Mouse (Mus musculus): ENCODE data around the gene Tirap. TPM values are rescaled to one million over a fixed set of nuclear protein-coding genes. Genes with fewer than 3 reads are reported as not detected.

Tirap gene
- total RNA-seq (2017): 3.2 and 29.8 TPM in 2 replicates

DNA sequence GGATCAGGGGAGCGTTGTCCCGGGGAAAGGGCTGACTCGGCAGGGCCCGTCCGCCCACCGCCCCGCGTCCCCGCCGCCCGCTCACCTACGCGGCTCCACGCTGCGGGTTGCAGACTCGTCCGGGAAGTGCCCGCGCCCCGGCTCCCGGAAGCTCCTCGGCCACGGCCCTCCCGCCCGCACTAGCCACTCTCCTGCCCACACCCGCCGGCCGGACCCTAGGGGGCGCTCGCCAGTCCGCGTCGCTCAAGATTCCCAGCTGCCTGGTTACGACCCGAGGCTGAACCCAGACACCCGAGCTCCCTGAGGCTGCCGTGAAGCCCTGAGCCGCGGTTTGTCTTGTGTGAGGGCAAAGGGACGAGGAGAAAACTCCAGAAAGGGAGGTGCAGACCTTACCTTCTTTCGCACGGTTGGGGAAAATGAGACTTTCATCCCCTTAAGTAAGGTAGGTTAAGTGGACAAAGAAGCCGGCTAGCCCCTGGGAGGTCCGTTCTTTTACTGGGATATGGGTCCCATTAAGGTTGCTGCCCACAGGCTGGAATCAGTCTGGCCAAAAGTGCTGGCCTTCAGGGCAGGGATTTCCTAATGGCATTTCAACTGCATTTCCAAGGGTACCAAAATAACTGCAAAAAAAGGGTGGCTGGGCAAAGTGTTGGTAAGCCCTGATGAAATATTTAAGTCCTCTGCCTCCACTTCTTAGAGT is at the start of gene Tirap, which contains the start of gene Srpr:
TSS of gene Tirap (minus strand) at position 520 of the 700 bp plus-strand sequence.
TSS of gene Srpr (plus strand) at position 404 of the 700 bp plus-strand sequence.
- peak; percentile 97 for ATAC-seq (replicated peaks; ENCODE audit: low read depth, poor library complexity, severe bottlenecking)

DNA sequence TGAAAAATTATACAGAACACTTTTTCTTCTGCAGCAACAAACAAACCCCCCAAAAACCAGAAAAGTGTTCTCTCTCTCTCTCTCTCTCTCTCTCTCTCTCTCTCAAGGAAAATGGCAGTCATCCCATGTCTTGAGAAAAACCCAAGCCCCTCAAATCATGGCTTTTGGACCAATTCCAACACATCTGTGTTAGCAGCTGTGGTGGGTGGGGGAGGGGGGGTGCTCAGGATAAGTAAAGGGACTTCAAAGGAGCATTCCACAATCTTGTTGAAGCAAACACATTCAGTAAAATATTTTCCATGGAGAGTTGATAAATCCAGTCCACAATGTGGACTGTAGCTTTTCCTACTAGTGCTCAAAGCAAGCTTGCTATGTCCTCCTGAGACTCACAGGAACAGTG is 49.4 kb upstream of the Tirap start:
- ATAC-seq (replicated peaks; ENCODE audit: low read depth, poor library complexity, severe bottlenecking): no peak

DNA sequence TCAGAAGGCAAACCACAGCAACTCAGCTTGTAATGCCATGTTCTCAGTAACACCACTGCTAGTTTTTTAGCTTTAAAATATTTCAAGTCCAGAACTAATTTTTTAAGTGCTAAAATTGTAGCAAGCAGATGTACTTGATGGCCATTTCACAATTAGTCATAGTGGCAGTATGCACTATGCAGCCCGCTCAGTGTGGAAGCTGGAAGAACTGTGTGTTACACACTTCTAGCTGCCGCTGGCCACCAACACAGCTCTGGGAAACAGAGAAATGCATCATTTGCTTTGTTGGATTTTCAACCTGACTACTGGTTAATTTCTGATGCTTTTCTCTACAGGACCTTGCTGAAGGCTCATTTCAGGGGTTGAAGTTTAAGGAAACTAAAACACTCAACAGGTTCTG is 47.3 kb upstream of the Tirap start:
- ATAC-seq (replicated peaks; ENCODE audit: low read depth, poor library complexity, severe bottlenecking): no peak

DNA sequence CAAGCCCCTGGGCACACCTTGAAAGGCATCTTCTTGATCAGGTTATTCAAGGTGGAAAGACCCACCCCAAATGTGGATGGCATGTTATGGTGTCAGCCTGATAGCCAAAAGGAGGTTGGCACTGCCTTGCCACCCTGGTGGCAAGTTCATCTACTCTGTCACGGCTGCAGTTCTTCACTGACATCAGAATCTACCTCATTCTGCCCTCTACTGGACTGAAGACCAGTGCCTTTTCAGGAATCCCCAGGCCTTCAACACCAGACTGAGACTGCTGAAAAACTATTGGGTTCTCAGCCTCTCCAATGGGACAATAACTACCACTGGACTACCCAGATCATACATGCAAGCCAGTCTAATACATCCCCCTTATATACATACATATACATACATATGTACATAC is 39.6 kb upstream of the Tirap start:
- no peak for ATAC-seq (replicated peaks; ENCODE audit: low read depth, poor library complexity, severe bottlenecking)

DNA sequence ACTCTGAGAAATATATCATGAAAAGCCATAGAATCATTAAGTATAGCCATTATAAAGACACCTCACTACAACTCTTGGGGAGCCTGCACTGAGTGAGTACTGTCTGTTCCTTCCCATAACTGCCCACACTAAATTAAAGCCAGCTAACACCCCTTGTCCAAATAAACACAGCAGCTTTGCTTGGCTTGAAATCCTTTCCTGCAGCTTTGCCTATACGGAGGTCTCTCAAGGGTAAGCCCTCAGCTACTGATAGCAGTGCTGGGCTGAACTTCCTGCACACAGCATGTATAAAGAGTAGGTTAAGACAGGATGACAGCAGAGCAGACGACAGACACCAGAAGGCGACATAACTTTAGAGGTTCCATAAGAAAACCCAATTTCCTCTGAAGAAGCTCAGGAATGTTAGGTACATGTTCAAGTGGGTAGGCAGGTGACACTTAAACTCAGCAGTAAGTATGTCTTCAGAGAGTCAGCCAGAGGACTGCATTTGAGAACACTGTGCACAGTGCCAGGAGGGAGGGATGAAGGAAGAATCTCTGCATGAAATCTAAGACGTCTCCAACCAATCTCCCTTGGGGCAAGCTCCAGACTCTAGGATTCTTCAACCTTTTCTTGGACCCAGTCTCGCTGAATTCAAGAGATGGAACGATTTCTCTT is 39.0 kb upstream of the Tirap start:
- ATAC-seq (replicated peaks; ENCODE audit: low read depth, poor library complexity, severe bottlenecking): no peak

DNA sequence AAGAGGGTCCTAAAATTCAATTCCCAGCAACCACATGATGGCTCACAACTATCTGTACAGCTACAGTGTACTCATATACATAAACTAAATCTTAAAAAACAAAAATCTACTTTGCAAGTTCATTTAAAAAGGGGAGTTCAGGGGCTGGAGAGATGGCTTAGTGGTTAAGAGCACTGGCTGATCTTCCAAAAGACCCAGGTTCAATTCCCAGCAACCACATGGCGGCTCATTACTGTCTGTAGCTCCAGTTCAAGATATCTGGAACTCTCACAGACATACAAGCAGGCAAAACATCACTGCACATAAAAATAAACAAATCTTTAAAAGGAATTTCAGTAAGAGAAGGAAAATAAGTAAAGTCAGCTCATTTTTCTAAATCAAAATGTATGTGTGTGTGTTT is 38.3 kb upstream of the Tirap start:
- ATAC-seq (replicated peaks; ENCODE audit: low read depth, poor library complexity, severe bottlenecking): no peak

DNA sequence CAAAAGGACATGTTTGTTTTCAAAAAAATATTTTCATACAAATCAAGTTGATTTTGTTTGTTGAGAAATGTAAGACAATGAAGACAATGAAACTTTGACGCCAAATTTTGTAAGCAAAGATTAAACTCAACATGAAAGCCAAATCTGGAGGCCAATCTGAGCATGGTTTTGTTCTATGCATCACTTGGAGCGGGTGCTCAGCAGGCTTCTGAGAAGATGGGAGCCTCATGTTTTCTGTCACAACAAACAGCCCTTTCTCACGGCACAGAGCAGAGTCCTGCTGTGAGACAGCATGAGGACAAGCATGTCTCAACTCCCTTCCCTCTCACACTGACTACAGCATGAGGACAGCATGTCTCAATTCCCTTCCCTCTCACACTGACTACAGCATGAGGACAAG is 35.9 kb upstream of the Tirap start:
- ATAC-seq (replicated peaks; ENCODE audit: low read depth, poor library complexity, severe bottlenecking): no peak

DNA sequence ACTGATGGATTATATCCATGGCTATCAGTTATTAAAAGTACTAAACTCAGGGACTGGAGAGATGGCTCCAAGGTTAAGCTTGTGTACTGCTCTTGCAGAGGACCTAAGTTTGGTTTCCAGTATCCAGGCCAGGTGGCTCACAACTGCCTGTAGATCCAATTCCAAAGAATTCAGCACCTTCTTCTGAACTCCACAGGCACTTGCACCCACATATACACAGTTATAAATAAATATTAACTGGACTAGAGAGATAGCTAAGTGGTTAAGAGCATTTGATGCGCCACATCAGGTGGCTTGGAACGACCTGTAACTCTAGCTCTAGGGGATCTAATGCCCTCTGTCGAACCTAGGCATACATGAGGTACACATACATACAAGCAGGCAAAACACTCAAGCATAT is 28.6 kb upstream of the Tirap start:
- ATAC-seq (replicated peaks; ENCODE audit: low read depth, poor library complexity, severe bottlenecking): no peak

DNA sequence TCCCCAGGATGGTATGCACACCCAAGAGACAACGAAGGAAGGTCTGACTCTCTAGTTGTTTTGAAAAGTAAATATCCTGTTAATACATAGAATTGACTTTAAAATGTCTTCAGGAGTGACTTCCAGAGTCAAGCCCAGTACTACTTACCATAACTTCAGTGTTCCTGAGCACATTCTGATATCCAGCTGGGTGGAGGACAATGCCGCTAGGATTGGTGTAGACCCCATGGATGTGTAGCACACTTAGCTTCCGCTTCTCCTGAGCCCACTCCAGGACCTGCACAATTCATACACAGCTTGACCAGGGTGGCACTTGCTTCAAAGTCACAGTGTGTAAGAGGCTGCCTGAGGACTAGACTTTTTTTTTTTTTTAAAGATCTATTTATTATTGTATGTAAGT is 23.4 kb upstream of the Tirap start:
- ATAC-seq (replicated peaks; ENCODE audit: low read depth, poor library complexity, severe bottlenecking): no peak

DNA sequence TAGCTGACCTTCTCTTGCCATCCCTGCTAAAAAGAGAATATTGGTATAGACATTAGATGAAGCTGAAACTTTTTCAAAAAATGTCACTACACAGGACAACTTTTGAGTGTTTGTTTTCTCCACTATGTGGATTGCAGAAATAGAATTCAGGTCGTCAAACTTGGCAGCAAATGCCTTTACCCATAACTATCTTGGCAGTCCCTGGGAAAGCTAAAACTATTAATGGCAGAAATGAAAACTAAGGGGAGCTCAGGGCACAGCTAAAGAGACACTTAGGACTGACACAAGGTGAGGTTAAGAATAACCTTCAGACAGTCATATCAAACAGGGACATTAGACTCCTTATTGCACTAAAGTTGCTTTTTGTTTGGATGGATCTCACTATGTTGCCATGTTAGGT is 17.9 kb upstream of the Tirap start:
- no peak for ATAC-seq (replicated peaks; ENCODE audit: low read depth, poor library complexity, severe bottlenecking)

DNA sequence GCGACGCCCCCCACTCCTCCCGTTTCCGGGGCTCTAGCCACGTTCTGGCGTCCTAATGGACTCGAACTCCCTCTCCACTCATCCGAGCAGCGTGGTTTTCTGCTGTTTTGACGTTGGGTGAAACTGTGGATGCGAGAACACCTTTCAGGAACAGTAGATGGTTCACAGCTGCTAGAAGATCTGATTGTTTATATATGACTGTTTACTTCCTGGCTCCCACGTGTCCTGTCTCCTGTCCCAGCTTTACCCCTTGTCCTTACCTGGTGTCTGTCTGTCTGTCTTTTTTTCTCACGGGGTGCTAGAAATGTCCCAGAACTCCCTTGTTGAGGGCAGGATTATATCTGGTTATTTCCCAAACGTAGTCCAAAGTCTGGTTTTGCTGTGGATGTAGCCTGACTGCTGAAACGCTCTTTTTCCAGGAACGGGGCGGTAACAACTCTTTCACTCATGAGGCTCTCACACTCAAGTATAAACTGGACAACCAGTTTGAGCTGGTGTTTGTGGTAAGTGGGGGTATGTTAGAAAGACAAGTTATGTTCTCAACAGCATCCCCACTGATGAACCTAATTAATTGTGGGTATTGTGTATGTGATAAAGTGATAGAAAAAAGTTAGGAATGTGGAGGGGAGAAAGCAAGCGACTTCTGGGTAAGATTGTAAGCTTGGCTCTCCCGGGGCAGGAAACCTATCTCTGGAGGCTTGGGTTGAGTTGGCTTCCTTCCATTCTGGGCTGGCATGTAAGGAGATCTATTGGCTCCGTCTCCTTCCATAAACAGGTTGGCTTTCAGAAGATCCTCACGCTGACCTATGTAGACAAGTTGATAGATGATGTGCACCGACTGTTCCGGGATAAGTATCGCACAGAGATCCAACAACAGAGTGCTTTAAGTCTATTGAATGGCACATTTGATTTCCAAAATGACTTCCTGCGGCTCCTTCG is 11.8 kb upstream of the Tirap start:
- peak; percentile 6; the same call in 1 of the 2 replicates for ATAC-seq (replicated peaks; ENCODE audit: low read depth, poor library complexity, severe bottlenecking)

DNA sequence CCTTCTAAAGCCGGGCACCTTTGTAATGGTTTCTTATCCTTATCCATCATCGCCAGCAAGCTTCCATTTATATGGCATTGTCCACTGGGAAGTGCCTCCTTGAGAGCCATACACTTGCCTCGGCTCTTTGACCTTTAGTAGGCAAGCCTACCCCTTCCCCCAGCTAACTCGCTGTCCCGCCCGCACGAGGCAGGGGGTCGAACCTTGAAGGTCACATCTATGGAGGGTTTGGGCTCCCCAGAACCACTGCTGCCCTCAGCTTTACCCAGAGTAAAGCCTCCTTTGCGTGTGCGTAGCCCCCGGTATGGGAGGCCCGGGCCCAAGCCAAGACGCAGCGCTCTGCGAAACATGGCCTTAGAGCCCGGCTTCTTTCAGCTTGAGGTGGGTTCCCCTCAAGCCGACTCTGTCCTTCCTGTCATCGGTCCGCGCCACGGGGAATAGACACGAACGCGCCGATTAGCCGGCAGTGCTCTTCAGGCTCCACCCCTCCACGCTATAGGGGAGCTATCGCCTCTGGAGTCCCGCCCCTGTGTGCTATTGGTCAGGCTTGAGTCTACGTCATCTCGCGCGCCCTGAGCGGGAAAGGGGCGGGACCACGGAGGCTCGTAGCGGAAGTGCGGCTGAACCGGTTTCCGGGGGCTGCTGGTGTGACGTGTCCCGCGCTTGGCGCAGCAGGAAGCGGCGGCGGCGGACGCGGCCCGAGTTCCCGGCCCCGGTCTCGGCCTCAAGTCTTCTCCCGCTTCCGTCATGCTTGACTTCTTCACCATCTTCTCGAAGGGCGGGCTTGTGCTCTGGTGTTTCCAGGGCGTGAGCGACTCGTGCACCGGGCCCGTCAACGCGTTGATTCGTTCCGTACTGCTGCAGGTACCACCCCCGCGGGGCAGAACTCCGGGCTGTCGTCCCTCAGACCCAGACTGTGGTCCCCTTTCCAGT is 10.7 kb upstream of the Tirap start, which contains the start of gene Foxred1:
TSS of gene Foxred1 (minus strand) at position 514 of the 933 bp plus-strand sequence.
- ATAC-seq (replicated peaks; ENCODE audit: low read depth, poor library complexity, severe bottlenecking): peak; percentile 95

DNA sequence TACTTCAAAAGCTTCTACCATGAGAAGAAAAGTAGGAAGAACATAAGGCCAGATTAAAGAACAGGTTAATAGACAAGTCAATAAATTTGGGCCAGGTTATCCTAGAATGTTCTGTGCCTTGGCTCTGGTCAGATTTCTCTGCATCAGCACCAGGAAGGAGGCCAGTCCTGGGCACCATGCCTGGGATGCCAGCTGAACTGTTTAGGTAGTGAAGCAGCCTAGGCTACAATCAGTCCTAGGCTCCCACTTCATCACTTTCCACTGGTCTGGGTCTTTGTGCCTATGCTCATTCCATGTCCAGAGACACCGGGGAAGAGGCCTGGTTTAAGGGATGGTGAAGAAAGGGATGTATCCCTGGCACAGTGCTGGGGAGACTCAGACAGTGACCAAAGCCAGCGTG is 4.3 kb upstream of the Tirap start:
- ATAC-seq (replicated peaks; ENCODE audit: low read depth, poor library complexity, severe bottlenecking): no peak

DNA sequence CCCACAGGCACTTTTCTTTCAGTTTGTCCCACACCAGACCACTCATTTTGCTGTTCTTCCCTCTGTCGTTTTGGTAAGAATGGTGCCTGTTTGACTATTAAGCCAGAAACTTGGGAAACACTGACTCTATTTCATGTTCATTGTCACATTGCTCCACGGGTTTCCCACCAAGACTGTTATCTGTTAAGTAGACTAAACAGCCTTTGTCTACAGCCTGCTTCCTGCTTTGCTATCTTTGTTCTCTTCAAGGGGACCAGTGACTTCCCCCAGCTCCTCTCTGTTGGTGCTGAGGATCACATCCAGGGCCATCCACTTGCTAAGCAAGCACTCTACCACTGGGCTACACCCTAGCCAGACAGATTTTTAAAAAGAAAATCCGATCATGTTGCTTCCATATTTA is 3.4 kb upstream of the Tirap start:
- ATAC-seq (replicated peaks; ENCODE audit: low read depth, poor library complexity, severe bottlenecking): no peak

DNA sequence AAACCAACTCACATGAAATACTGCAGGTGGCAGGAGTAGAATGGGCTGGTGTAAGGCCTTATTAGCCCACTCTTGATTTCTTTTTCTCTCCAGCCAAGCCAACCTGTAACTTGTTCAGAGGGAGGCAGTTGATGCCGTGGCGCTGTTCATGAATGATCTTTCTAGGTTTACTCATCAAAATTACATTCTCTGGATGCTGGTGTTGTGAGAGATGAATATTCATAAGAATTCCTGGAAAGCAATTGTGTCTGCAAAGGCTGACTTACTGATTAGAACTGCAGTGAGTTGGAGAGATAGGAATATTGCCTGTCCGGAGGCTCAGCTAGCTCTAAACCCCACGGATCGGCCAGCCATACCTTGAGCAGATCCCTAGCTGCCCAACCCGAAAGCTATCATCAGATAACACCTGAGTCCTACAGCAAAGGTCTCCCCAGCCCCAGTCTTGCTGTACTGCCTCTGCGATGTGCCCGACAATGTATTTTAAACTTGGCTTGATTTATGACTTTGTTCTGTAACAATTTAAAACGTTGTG is 504 bp upstream of the Tirap start:
- ATAC-seq (replicated peaks; ENCODE audit: low read depth, poor library complexity, severe bottlenecking): no peak

DNA sequence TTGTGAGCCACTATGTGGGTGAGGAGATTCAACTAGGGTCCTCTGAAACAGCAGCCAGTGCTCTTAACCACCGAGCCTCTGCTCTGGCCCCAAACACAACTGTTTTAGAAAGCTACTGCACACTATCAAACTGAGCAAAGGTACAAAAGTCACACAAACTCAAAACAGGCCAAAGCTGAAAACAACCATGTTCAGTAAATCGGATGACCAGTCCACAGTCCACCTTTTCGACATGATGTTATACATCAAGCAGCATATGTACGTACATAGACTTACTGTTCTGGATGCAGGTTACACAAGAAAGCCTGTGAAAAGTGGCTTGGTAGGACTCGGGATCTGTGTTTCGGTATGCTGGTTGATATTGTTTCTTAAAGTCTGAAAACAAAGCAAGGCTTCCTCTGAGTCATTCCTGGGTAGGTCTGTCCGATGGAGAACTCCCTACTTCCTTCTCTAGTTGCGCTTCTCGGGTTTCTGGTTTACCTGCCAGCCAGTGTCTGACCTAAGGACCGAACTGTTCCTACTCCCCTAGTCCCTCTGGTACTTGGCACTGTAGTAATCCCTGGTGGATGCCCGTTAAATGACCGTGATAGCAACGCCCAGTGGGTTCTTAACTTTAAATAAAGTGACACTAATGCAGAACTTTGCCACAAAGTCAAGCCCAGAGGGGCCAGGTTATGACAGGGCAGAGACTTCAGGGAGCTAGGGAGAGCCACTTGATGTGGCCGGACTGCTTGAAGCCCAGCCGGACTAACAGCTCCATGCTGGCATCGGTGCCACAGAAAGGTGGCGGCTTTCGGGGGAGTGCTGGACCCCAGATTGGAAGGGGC is 933 bp downstream of the Tirap start:
- ATAC-seq (replicated peaks; ENCODE audit: low read depth, poor library complexity, severe bottlenecking): peak; percentile 23

DNA sequence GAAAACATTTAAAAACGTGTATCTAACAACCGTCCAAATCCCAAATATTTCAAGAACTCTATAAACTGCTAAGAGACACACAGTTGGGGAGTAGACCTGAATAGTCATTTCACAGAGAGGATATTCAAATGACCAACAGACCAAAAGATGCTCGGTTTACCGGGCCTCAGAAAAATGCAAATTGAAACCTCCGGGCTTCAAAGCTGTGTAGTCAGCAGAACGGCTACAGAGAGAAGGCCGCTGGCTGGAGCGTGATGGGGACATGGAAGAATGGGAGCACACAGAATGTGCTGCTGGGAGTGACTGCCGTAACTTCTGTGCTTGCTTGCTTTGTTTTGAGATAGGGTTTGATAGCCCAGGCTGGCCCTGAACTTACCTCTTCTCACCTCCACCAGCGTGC is 1.7 kb downstream of the Tirap start:
- no peak for ATAC-seq (replicated peaks; ENCODE audit: low read depth, poor library complexity, severe bottlenecking)

DNA sequence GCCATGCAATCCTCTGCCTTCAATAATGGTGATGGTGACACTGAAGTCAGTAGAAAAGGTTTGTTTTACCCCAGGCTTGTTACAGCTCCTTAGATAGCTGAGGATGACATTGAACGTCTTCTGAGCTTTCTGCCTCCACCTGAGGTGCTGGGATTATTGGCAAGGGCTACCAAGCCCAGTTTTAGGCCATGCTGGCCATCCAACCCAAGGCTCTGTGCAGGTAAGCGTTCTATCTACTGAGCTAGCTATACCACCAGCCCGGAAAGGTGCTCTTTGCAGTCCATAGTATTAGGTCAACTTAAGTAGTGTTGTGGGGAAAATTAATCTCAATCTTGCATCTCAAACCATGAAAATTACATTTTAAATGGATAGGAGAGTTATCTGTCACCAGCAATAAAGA is 2.5 kb downstream of the Tirap start:
- no peak for ATAC-seq (replicated peaks; ENCODE audit: low read depth, poor library complexity, severe bottlenecking)

DNA sequence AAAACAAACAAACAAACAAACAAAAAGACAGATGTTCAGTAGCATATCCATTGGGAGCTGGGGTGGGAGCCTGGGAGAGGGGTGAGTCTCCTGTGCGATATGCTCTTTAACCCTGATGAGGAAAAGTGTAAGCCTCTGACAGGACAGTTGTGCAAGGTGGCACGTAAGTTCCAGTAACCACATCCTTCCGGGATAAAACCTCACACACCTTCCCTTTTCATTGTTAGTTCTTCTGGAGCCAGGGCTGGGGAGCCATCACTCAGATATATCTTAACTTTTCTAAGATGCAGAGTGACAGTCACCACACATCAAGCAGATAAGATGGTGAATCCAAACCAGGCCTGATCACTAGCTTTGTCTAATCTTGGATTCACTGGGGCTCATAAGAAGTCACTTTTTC is 6.0 kb downstream of the Tirap start:
- no peak for ATAC-seq (replicated peaks; ENCODE audit: low read depth, poor library complexity, severe bottlenecking)

Measured in common myeloid progenitor, adult 5-6 weeks (primary cell).